Mouse (Mus musculus) MEL (cell line): Measurements from ENCODE around the gene Secisbp2l. TPM values are rescaled to one million over a fixed set of nuclear protein-coding genes. Genes with fewer than 3 reads are reported as not detected.

ENCODE experiments used
- DNase-seq: peaks from one replicate; pipeline ENCODE4 v3.0.0; 2011; ENCODE audit warnings: low read depth, low spot score
- H3K27ac ChIP-seq: 2 replicates; pipeline ENCODE4 v1.5.1; 2012; ENCODE audit warnings: low read depth, mild to moderate bottlenecking, control low read depth, low read length, moderate library complexity; ENCODE audit not compliant: control insufficient read depth
- H3K27me3 ChIP-seq, 2 experiments: fragments of 150-350 bp in 1 of 2; sonication (generic) in 1 of 2; 2 replicates each; pipeline ENCODE4 v1.6.1; 2012; ENCODE audit warnings: low read length in 2 of 2, mild to moderate bottlenecking in 2 of 2, improper control_type of control experiment in 1 of 2, moderate library complexity in 1 of 2; ENCODE audit not compliant: insufficient read depth in 2 of 2, control insufficient read depth in 1 of 2
- H3K36me3 ChIP-seq, 2 experiments: 2 replicates each; pipeline ENCODE4 v1.6.1; 2012 to 2014; ENCODE audit warnings: low read length in 2 of 2, improper control_type of control experiment in 1 of 2, inconsistent platforms in 1 of 2, mild to moderate bottlenecking in 1 of 2; ENCODE audit not compliant: insufficient read depth in 2 of 2, control insufficient read depth in 1 of 2
- H3K4me1 ChIP-seq, 2 experiments: fragments of 150-350 bp in 1 of 2; sonication (generic) in 1 of 2; 2 replicates each; pipeline ENCODE4 v1.6.1; 2012; ENCODE audit warnings: low read length in 2 of 2, improper control_type of control experiment in 1 of 2, mild to moderate bottlenecking in 1 of 2; ENCODE audit not compliant: insufficient read depth in 2 of 2, control insufficient read depth in 1 of 2
- H3K4me3 ChIP-seq, 2 experiments: fragments of 150-350 bp in 1 of 2; sonication (generic) in 1 of 2; 2 replicates each; pipeline ENCODE4 v1.5.1; 2012; ENCODE audit warnings: low read depth in 2 of 2, low read length in 2 of 2, mild to moderate bottlenecking in 2 of 2, moderate library complexity in 2 of 2, control low read depth in 1 of 2, improper control_type of control experiment in 1 of 2; ENCODE audit not compliant: control insufficient read depth in 1 of 2, insufficient read depth in 1 of 2
- H3K79me2 ChIP-seq: 2 replicates; pipeline ENCODE4 v1.6.1; 2012; ENCODE audit warnings: mild to moderate bottlenecking, low read length, moderate library complexity; ENCODE audit not compliant: control insufficient read depth, poor library complexity, insufficient read depth
- H3K9ac ChIP-seq: 2 replicates; pipeline ENCODE4 v1.6.1; 2012; ENCODE audit warnings: low read depth, mild to moderate bottlenecking, control low read depth, low read length, moderate library complexity; ENCODE audit not compliant: control insufficient read depth, poor library complexity, severe bottlenecking
- H3K9me3 ChIP-seq: fragments of 150-350 bp; sonication (generic); replicated peaks from 2 replicates; pipeline ENCODE4 v1.6.1; 2012; ENCODE audit warnings: mild to moderate bottlenecking, low read length, improper control_type of control experiment, moderate library complexity; ENCODE audit not compliant: insufficient read depth
- BHLHE40 ChIP-seq: IDR thresholded peaks from 2 replicates; pipeline ENCODE4 v1.6.1; 2012; ENCODE audit warnings: low read depth, mild to moderate bottlenecking, inconsistent platforms, low read length, improper control_type of control experiment, borderline replicate concordance
- CHD1 ChIP-seq: IDR thresholded peaks from 2 replicates; pipeline ENCODE4 v1.6.1; 2012; ENCODE audit warnings: low read depth, mild to moderate bottlenecking, inconsistent platforms, low read length, improper control_type of control experiment
- ELF1 ChIP-seq: IDR thresholded peaks from 2 replicates; pipeline ENCODE4 v1.6.1; 2014; ENCODE audit warnings: low read depth, mild to moderate bottlenecking, inconsistent platforms, low read length, improper control_type of control experiment, moderate library complexity
- EP300 ChIP-seq, 2 experiments: IDR thresholded peaks; 2 replicates each; pipeline ENCODE4 v1.6.1; 2011; ENCODE audit warnings: improper control_type of control experiment in 2 of 2, low read length in 2 of 2, low read depth in 1 of 2, mild to moderate bottlenecking in 1 of 2
- ETS1 ChIP-seq: IDR thresholded peaks from 2 replicates; pipeline ENCODE4 v1.6.1; 2012; ENCODE audit warnings: low read depth, mild to moderate bottlenecking, inconsistent platforms, low read length, improper control_type of control experiment, moderate library complexity
- GATA1 ChIP-seq: IDR thresholded peaks from 2 replicates; pipeline ENCODE4 v1.6.1; 2011; ENCODE audit warnings: low read depth, low read length, improper control_type of control experiment
- HCFC1 ChIP-seq: IDR thresholded peaks from 2 replicates; pipeline ENCODE4 v1.6.1; 2012; ENCODE audit warnings: low read depth, mild to moderate bottlenecking, inconsistent platforms, low read length, improper control_type of control experiment, moderate library complexity
- JUND ChIP-seq: IDR thresholded peaks from 2 replicates; pipeline ENCODE4 v1.6.1; 2011; ENCODE audit warnings: low read depth, mild to moderate bottlenecking, improper control_type of control experiment, low read length
- MAFK ChIP-seq: IDR thresholded peaks from 2 replicates; pipeline ENCODE4 v1.6.1; 2011; ENCODE audit warnings: low read depth, mild to moderate bottlenecking, low read length, improper control_type of control experiment, borderline replicate concordance
- MAX ChIP-seq: IDR thresholded peaks from 2 replicates; pipeline ENCODE4 v1.6.1; 2011; ENCODE audit warnings: low read length, improper control_type of control experiment
- MAZ ChIP-seq: IDR thresholded peaks from 2 replicates; pipeline ENCODE4 v1.6.1; 2012; ENCODE audit warnings: low read depth, mild to moderate bottlenecking, inconsistent platforms, low read length, improper control_type of control experiment
- MYB ChIP-seq: IDR thresholded peaks from 2 replicates; pipeline ENCODE4 v1.6.1; 2011; ENCODE audit warnings: mild to moderate bottlenecking, low read depth, low read length, improper control_type of control experiment
- MYC ChIP-seq: IDR thresholded peaks from 2 replicates; pipeline ENCODE4 v1.6.1; 2011; ENCODE audit warnings: low read depth, mild to moderate bottlenecking, low read length, improper control_type of control experiment, moderate library complexity
- NRF1 ChIP-seq: IDR thresholded peaks from 2 replicates; pipeline ENCODE4 v1.6.1; 2014; ENCODE audit warnings: low read depth, mild to moderate bottlenecking, inconsistent platforms, low read length, improper control_type of control experiment, moderate library complexity; ENCODE audit not compliant: poor library complexity, insufficient read depth, severe bottlenecking
- POLR2AphosphoS2 ChIP-seq: IDR thresholded peaks from 2 replicates; pipeline ENCODE4 v1.6.1; 2011; ENCODE audit warnings: low read length, improper control_type of control experiment
- RAD21 ChIP-seq: IDR thresholded peaks from 2 replicates; pipeline ENCODE4 v1.6.1; 2011; ENCODE audit warnings: mild to moderate bottlenecking, low read depth, low read length, improper control_type of control experiment
- RCOR1 ChIP-seq: IDR thresholded peaks from 2 replicates; pipeline ENCODE4 v1.6.1; 2012; ENCODE audit warnings: low read depth, mild to moderate bottlenecking, inconsistent platforms, low read length, improper control_type of control experiment
- TAL1 ChIP-seq: IDR thresholded peaks from 2 replicates; pipeline ENCODE4 v1.6.1; 2012; ENCODE audit warnings: mild to moderate bottlenecking, inconsistent platforms, low read length, moderate library complexity, mixed read lengths
- TCF12 ChIP-seq: IDR thresholded peaks from 2 replicates; pipeline ENCODE4 v1.6.1; 2014; ENCODE audit warnings: low read depth, mild to moderate bottlenecking, inconsistent platforms, low read length, improper control_type of control experiment, moderate library complexity
- UBTF ChIP-seq: IDR thresholded peaks from 2 replicates; pipeline ENCODE4 v1.6.1; 2012; ENCODE audit warnings: low read depth, mild to moderate bottlenecking, inconsistent platforms, low read length, improper control_type of control experiment, moderate library complexity, borderline replicate concordance; ENCODE audit not compliant: insufficient read depth
- USF1 ChIP-seq: IDR thresholded peaks from 2 replicates; pipeline ENCODE4 v1.6.1; 2014; ENCODE audit warnings: low read depth, mild to moderate bottlenecking, inconsistent platforms, low read length, improper control_type of control experiment, moderate library complexity
- USF2 ChIP-seq, 2 experiments: IDR thresholded peaks; 2 replicates each; pipeline ENCODE4 v1.6.1; 2011 to 2012; ENCODE audit warnings: improper control_type of control experiment in 2 of 2, low read length in 2 of 2, borderline replicate concordance in 1 of 2, inconsistent platforms in 1 of 2, low read depth in 1 of 2, mild to moderate bottlenecking in 1 of 2; ENCODE audit not compliant: insufficient read depth in 1 of 2
- ZMIZ1 ChIP-seq: IDR thresholded peaks from 2 replicates; pipeline ENCODE4 v1.6.1; 2012; ENCODE audit warnings: low read depth, mild to moderate bottlenecking, inconsistent platforms, low read length, improper control_type of control experiment, moderate library complexity
- ZNF384 ChIP-seq: IDR thresholded peaks from 2 replicates; pipeline ENCODE4 v1.6.1; 2012; ENCODE audit warnings: low read depth, mild to moderate bottlenecking, inconsistent platforms, low read length, improper control_type of control experiment
- polyA plus RNA-seq, 2 experiments: library from polyadenylated mRNA; stranded (reverse) in 1 of 2; unstranded in 1 of 2; fragments of >175 nt in 1 of 2; fragments of >200 nt in 1 of 2; gene quantifications; 2 replicates each; pipeline versions ENCODE4 v1.2.1 to v1.2.4; 2012; ENCODE audit warnings: low replicate concordance in 2 of 2, low read depth in 1 of 2; ENCODE audit not compliant: insufficient read length in 2 of 2, insufficient read depth in 1 of 2, missing spikeins in 1 of 2
- total RNA-seq: library from RNA; depleted of rRNA; stranded (reverse); fragments of 300-350 nt; gene quantifications from 2 replicates; pipeline ENCODE4 v1.2.3, GENCODE M21; 2012

Secisbp2l gene
- total and polyA plus RNA-seq, 3 experiments, result 7.6 to 10.9 TPM; not detected in 1

- Histone ChIP-seq H3K27me3 (peaks cover 0 to 2% of the 10 kb centered on the region in 2 experiments; a peak in 3 of 4 replicates), H3K36me3 (no peaks in the 10 kb centered on the region), H3K9ac (no peak overlapping the region), H3K4me1 (no peaks in the 10 kb centered on the region), H3K27ac (no peak overlapping the region), H3K9me3 (no peaks in the 10 kb centered on the region), H3K79me2 (no peaks in the 10 kb centered on the region), H3K4me3 (no peak overlapping the region)
- no peak for DNase-seq
- TF ChIP-seq BHLHE40, result no peak
- TF ChIP-seq USF1, result no peak
- no peak for TF ChIP-seq TCF12
- TF ChIP-seq ETS1, result no peak
- TF ChIP-seq NRF1, result no peak
- TF ChIP-seq JUND, result no peak
- no peak for TF ChIP-seq RAD21
- TF ChIP-seq ELF1, result no peak
- no peak for TF ChIP-seq MAX
- TF ChIP-seq MYC, result no peak
- TF ChIP-seq CHD1, result no peak
- no peak for TF ChIP-seq ZNF384
- TF ChIP-seq EP300 (IDR thresholded peaks at IDR 0.05; ENCODE audit: low read depth in 1 of 2, low read length in 2 of 2), result no peak
- TF ChIP-seq USF2 (IDR thresholded peaks at IDR 0.05; ENCODE audit: borderline replicate concordance in 1 of 2, insufficient read depth in 1 of 2, low read depth in 1 of 2, low read length in 2 of 2), result no peak
- TF ChIP-seq HCFC1, result no peak
- TF ChIP-seq ZMIZ1, result no peak
These were observed 86.5 kb downstream of the Secisbp2l start for GRCm38 (mm10) chr2:125696219-125696618.

- no peak for DNase-seq
- H3K4me3 ChIP-seq, result no peak overlapping the region
- TF ChIP-seq MYB, result no peak
- no peak for TF ChIP-seq EP300 (IDR thresholded peaks at IDR 0.05; ENCODE audit: low read depth in 1 of 2, low read length in 2 of 2)
- no peak for TF ChIP-seq MAFK
- no peak for TF ChIP-seq MYC
- no peak for TF ChIP-seq RCOR1
- TF ChIP-seq NRF1, result no peak
- no peak for TF ChIP-seq TAL1
- no peak for TF ChIP-seq UBTF
- TF ChIP-seq POLR2AphosphoS2, result no peak
- no peak for TF ChIP-seq GATA1
- no peak for TF ChIP-seq ZMIZ1
- no peak for TF ChIP-seq USF2 (IDR thresholded peaks at IDR 0.05; ENCODE audit: borderline replicate concordance in 1 of 2, insufficient read depth in 1 of 2, low read depth in 1 of 2, low read length in 2 of 2)
- no peak for TF ChIP-seq MAZ
- TF ChIP-seq TCF12, result no peak
- TF ChIP-seq MAX, result no peak
- TF ChIP-seq ELF1, result no peak
- TF ChIP-seq CHD1, result no peak
These were observed 87.9 kb downstream of the Secisbp2l start for GRCm38 (mm10) chr2:125694798-125695197.

More at GRCm38 (mm10) chr2:125694798-125695197, 87.9 kb downstream of the Secisbp2l start:
- H3K27ac ChIP-seq, result no peak overlapping the region
- no peak overlapping the region for H3K9ac ChIP-seq
- no peaks in the 10 kb centered on the region for H3K9me3 ChIP-seq
- no peaks in the 10 kb centered on the region for H3K79me2 ChIP-seq
- H3K4me1 ChIP-seq, result no peaks in the 10 kb centered on the region
- H3K27me3 ChIP-seq, result peaks cover 0 to 2% of the 10 kb centered on the region in 2 experiments; a peak in 3 of 4 replicates
- no peaks in the 10 kb centered on the region for H3K36me3 ChIP-seq
